Mouse (Mus musculus) spleen, postnatal 4 days (tissue): ENCODE measurements around the gene Scgb2b24.

Source experiments
- DNase-seq, 2 experiments: peaks; one replicate each; pipeline ENCODE4 v3.0.0; 2022; ENCODE audit warnings: low spot score in 2 of 2

The Scgb2b24 gene

DNA sequence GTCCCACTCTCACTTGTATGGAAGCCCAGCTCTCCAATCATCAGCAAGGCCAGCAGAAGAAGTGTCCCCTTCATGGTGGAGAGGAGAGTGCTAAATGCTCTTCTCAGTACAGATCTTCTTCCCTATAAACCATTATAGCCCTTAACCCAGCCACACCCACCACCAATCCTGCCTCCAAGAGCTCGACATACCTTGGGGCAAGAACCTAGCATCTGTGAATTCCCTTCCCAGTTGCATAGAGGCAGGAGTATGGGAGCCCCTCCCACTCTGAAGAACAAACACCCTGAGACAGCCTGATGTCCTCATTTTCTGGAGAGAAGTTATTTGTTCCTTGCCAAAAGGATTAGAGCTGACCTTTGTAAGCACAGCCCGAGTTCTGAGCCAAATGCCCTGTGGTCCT is at the start of gene Scgb2b24:
TSS of gene Scgb2b24 (minus strand) at position 101 of the 400 bp plus-strand sequence.
- no peak for DNase-seq

DNA sequence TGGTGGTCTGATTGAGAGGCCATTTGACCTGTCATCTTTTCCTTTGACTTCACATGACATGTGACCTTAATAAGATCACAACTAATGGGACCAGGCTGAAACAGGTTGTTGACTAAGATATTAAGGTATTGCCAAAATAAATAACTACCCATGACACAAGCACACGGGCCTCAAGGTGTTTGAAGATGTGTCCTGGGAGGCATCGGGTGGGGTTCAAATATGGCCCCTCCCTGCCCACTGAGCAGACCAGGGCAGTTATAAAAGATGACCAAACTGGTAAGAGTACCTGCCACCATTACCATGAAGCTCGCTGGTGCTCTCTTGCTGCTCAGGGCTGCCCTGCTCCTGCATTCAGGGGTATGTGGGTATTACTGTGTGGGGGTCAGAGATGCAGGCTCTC is 4.4 kb upstream of the Scgb2b24 start, which contains the start of gene Scgb1b24:
TSS of gene Scgb1b24 (plus strand) at position 301 of the 400 bp plus-strand sequence.
- DNase-seq: no peak

DNA sequence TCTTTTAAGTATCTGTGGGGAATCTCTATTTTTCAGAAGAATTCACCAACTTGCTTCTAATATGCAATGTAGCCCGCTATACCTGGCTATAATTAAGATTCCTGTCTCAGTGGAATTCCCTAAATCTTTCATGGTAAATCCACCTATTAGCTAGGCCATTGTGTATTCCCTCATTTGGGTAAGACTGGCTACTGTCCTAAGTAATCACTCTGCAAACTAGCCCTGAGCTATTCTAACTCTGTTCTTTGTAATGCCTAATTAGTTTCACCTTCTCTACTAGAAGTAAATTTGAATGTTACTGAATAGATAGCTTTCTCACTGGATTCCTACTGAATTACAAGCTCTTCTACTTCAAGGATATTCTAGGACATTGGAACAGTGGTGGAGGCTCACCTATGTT is 49.2 kb downstream of the Scgb2b24 start:
- DNase-seq: no peak
